Mouse (Mus musculus) megakaryocyte-erythroid progenitor cell, adult 5-6 weeks (primary cell): ENCODE results near the gene Efcab5. TPM values are rescaled to one million over a fixed set of nuclear protein-coding genes. Genes with fewer than 3 reads are reported as not detected.
"Not testable (repeated sequence)": the region's sequence is repeated elsewhere in the genome, so short reads cannot be mapped to it uniquely, and the experiment has no call there.

Experiments used
- ATAC-seq: replicated peaks from 2 replicates; pipeline ENCODE4 v1.8.0; 2016; ENCODE audit warnings: mild to moderate bottlenecking, inconsistent platforms; ENCODE audit not compliant: severe bottlenecking, poor library complexity, low FRiP score, low TSS enrichment
- total RNA-seq, 2 experiments: library from RNA; stranded (forward) in 1 of 2; stranded (reverse) in 1 of 2; fragments of 200-1000, 215-1000 nt in 1 of 2; fragments of >200 nt in 1 of 2; fragmentation: Nextera tagmentation in 1 of 2; gene quantifications; 2 replicates each; pipeline ENCODE4 v1.2.3; 2014 to 2017

The Efcab5 gene
- total RNA-seq, 2 experiments from 2014 or later = 0.59 to 0.66 TPM

GRCm38 (mm10) chr11:77106961-77107360 is 81.8 kb downstream of the Efcab5 start:
- no peak for ATAC-seq

DNA sequence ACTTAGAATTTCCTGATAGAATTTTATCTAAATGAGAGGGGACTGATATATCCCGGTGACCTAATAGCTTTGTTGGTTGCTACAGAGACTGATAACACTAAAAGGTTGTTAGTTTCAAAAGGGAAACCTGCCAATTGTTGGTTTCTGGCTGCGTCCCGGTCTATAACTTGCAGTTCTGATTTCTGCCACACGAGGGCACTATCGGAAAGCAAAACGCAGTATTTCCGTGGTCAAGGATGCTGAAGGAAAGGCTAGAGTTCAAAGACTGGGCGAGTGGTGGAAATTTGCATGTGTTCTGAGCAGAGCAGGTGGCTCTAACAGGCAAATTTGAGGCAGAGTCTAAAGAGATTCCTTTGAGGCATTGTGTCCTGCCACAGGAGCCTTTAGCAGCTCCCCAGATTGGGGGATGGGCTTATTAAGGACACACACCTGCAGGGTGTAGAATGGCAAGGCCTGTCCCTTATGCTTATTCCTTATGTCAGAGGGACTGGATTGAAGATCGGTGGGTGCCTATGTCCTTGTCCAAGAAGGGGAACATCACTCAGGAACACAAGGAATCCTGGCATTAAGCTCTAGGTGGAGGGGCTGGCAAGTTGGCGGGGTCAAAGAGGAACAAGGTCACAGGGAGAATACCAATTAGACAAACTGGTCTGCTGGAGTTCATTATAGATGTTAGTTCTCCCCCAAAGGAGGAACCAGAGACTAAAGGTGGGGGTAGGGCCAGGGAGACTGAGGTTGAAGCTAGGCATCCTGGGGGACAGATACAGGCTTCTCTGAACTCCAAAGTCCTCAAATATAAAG is 88.4 kb downstream of the Efcab5 start:
- peak; percentile 71 for ATAC-seq

GRCm38 (mm10) chr11:77098332-77098972 is 90.3 kb downstream of the Efcab5 start:
- no peak for ATAC-seq

DNA sequence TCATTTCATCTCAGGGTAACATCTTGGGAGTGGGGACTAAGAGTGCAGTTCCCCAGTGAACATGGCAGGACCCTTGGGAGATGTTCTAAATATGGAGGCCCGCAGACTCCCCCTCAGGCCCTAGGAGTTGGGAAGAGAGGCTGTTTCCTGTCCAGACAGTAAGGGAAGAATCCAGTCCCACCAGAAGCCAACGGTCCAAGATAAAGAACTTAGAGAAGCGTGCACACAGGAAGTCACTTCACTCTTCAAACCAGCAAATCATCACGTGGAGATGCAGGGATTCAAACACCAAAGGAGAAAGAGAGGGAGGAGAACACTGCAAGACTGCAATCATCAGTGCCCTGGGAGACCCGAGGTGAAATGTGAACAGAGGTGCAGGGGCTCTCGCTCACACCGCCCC is 91.8 kb downstream of the Efcab5 start:
- no peak for ATAC-seq

DNA sequence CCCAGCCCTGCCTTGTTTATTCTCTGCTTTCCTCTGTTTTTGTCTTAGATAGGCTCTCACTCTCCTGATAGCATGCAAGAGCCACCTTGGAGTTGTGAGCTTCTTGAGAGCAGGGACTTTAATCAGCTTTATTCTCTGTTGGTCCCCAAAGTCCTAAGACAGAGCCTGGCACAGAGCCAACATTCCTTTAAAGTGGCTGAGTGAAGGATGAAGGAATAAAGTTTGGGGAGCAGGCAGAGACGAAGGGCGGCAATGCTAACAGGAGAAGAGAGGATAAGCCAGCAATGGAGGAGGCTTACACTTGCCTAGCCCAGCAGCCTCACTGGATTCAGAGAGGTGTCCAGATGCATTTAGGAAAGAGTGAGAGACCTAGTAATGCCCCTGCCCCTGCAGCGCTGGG is 92.2 kb downstream of the Efcab5 start:
- ATAC-seq = no peak

- no peak for ATAC-seq
Measured at GRCm38 (mm10) chr11:77095206-77095605, 93.6 kb downstream of the Efcab5 start.

DNA sequence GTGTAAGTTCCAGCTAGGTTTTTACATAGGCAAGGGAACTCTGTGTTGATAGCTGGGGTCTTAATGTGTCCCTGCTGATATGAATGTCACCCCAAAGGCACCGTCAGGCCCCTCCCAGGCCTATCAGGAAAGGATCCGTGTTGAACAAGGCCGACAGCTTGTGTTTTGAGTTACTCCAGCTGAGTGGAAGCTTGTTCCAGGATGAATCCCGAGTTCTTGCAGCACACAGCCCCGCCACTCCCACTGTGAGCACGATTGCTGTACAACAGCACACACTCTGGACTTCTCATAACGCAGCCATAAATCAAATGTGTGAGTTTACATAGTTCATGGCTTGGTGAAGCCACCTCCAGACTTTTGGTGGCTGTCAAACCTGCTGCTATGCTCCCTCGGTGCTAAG is 94.6 kb downstream of the Efcab5 start:
- ATAC-seq = no peak

- no peak for ATAC-seq
Measured at GRCm38 (mm10) chr11:77093208-77093607, 95.6 kb downstream of the Efcab5 start.

GRCm38 (mm10) chr11:77089162-77089561 is 99.6 kb downstream of the Efcab5 start:
- no peak for ATAC-seq

DNA sequence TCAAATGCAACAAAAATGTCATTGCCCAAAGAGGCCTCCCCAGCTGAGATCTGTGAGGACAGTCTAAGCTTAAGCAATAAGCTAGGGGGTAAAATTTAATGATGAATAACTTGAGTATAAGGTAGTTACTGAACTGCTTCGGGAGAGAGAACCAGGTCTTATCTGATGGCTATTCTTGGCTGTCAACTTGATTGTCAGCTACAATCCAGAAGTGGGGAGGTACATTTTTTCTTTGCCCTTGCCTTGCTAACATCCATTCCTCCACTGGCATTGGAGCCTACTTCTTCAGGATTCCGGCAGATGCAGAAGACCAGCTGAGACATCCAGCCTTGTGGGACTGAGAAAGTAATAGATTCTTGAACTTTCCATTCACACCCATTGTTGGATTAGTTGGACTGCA is 101.8 kb downstream of the Efcab5 start:
- ATAC-seq = no peak

- ATAC-seq = no peak
Measured at GRCm38 (mm10) chr11:77084001-77084682, 104.6 kb downstream of the Efcab5 start.

DNA sequence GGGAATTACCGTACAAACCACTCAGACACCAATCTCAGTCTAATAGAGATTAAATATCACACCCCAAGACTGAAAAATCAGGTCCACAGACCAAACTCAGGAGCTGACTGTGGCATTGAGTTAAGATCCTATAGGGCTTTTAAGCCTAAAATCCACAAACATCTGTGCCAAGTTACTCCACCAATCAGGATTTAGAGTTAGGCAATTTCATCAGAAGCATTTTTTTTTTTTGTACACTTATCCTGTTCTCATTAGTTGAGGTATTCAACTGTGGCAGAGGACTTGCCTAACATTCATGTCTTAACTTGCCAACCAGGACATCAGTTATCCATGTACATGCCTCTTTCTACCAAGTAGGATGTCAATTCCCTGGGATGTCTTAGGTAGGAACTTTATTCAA is 109.4 kb downstream of the Efcab5 start:
- no peak for ATAC-seq

DNA sequence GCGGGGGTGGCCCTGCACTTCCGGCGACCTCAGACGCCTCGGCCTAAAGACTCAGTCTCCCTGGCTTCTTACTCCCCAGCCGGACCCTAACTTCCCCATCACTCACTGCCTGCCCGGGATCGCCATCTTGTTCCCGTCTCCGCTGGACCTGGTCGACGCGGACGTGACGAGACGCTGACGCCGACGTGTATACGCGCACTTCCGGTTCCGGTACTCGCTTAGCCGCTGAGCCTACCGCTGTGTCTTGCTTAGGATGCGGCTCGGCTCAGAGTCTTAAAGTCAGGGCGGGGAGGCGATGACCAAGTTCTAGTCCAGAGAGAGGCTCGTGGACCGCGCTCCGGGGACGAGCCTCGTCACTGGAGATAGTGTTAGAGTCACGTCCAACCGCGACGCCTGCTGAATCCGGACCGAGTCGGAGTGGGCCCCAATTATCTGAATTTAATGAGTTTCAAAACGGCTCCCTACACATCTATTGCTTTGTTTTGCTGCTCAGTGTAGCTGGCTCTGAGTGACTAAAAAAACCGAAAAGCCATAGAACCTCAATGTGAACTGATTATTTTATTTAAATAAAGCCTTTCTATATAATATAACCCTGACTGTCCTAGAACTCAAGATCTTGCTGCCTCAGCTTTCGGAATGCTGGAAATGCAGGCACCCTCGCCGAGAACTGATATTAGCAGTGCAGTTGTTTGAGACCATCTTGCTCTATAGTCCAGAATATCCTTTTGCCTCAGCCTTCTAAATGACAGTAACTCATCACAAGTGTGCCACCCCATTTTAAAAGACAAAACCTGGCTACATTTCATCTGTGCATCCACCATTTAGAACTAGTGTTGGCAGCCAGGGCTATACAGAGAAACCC is 110.3 kb downstream of the Efcab5 start, which contains the start of gene Nsrp1:
Gene Nsrp1 (minus strand): TSS at position 163 of the 862 bp plus-strand sequence.
- peak; percentile 100 for ATAC-seq

GRCm38 (mm10) chr11:77077792-77078191 is 111.0 kb downstream of the Efcab5 start:
- 0 out of 2 replicates have a peak, but pooled peaks have one; percentile 28 for ATAC-seq

- not testable (repeated sequence) for ATAC-seq
Measured at GRCm38 (mm10) chr11:77077331-77077730, 111.4 kb downstream of the Efcab5 start.

- 0 out of 2 replicates have a peak, but pooled peaks have one; percentile 63 for ATAC-seq
Measured at GRCm38 (mm10) chr11:77070721-77071120, 118.0 kb downstream of the Efcab5 start.

- ATAC-seq = no peak
Measured at GRCm38 (mm10) chr11:77068825-77069224, 119.9 kb downstream of the Efcab5 start.

GRCm38 (mm10) chr11:77063406-77063805 is 125.4 kb downstream of the Efcab5 start:
- no peak for ATAC-seq

DNA sequence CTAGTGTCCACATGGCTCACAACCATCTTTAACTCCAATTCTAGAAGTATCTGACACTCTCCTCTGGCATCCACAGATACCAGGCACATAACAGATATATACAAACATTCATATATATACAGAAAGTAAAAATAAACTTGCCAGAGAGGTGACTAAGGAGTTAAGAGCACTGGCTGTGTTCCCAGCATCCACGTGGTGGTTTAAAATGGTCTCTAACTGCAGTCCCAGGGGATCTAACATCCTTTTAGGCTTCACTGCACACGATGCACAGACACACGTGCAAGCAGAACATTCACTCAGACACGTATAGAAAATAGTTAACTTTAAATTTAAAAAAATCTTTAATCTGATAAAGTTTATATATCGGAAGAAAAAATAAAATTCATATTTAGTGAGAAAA is 126.8 kb downstream of the Efcab5 start:
- ATAC-seq = no peak
